Mouse (Mus musculus): ENCODE measurements at regions not wholly inside any gene's neighbourhood (a gene's known extent, or its start where the extent isn't known, plus 50 kb on each side); places are given as distances from the start of the nearest gene placed in this dataset.
"Not testable (repeated sequence)": the region's sequence is repeated elsewhere in the genome, so short reads cannot be mapped to it uniquely, and the experiment has no call there.

- no peak for ATAC-seq (ENCODE audit: low FRiP score)
- H3K27ac ChIP-seq = no peak overlapping the region
- H3K36me3 ChIP-seq (replicated peaks) = no peaks in the 10 kb centered on the region
- no peaks in the 10 kb centered on the region for H3K27me3 ChIP-seq
- no peaks in the 10 kb centered on the region for H3K4me1 ChIP-seq
- H3K4me3 ChIP-seq (replicated peaks) = no peak overlapping the region
- H3K9me3 ChIP-seq = no peaks in the 10 kb centered on the region
- H3K4me2 ChIP-seq = no peak overlapping the region
- no peak overlapping the region for H3K9ac ChIP-seq
Observed at GRCm38 (mm10) chr7:39596403-39596802, 78.8 kb downstream of the Zfp619 start.

- no peaks in the 10 kb centered on the region for H3K4me1 ChIP-seq
- H3K9ac ChIP-seq = no peak overlapping the region
- H3K4me3 ChIP-seq (replicated peaks) = no peak overlapping the region
- H3K27me3 ChIP-seq = no peaks in the 10 kb centered on the region
- no peak for ATAC-seq (ENCODE audit: low FRiP score)
- H3K36me3 ChIP-seq (replicated peaks) = no peaks in the 10 kb centered on the region
- H3K9me3 ChIP-seq = no peaks in the 10 kb centered on the region
- H3K4me2 ChIP-seq = no peak overlapping the region
- 86% methylated on average over 4 of the region's 4 CpGs for WGBS
- H3K27ac ChIP-seq = no peak overlapping the region
Observed at GRCm38 (mm10) chr7:39613767-39614166, 96.2 kb downstream of the Zfp619 start.

GRCm38 (mm10) chr7:39615092-39615491, 97.5 kb downstream of the Zfp619 start:
- no peaks in the 10 kb centered on the region for H3K4me1 ChIP-seq
- ATAC-seq (ENCODE audit: low FRiP score) = no peak
- H3K27ac ChIP-seq = no peak overlapping the region
- H3K4me3 ChIP-seq (replicated peaks) = no peak overlapping the region
- no peaks in the 10 kb centered on the region for H3K36me3 ChIP-seq (replicated peaks)
- no peak overlapping the region for H3K9ac ChIP-seq
- WGBS = 87% methylated on average over 2 of the region's 2 CpGs
- H3K4me2 ChIP-seq = no peak overlapping the region
- no peaks in the 10 kb centered on the region for H3K9me3 ChIP-seq
- no peaks in the 10 kb centered on the region for H3K27me3 ChIP-seq

- no peak overlapping the region for H3K4me2 ChIP-seq
- no peak for ATAC-seq (ENCODE audit: low FRiP score)
- H3K4me3 ChIP-seq (replicated peaks) = no peak overlapping the region
- no peaks in the 10 kb centered on the region for H3K27me3 ChIP-seq
- H3K27ac ChIP-seq = no peak overlapping the region
- H3K9ac ChIP-seq = no peak overlapping the region
- no peaks in the 10 kb centered on the region for H3K4me1 ChIP-seq
- H3K36me3 ChIP-seq (replicated peaks) = no peaks in the 10 kb centered on the region
- no peaks in the 10 kb centered on the region for H3K9me3 ChIP-seq
- WGBS = 80% methylated on average over 2 of the region's 2 CpGs
Observed at GRCm38 (mm10) chr7:39621796-39622195, 104.2 kb downstream of the Zfp619 start.

GRCm38 (mm10) chr7:39632836-39633235, 115.3 kb downstream of the Zfp619 start:
- no peaks in the 10 kb centered on the region for H3K36me3 ChIP-seq (replicated peaks)
- H3K4me1 ChIP-seq = peaks cover 8% of the 10 kb centered on the region
- no peak overlapping the region for H3K4me2 ChIP-seq
- no peak for ATAC-seq (ENCODE audit: low FRiP score)
- no peak overlapping the region for H3K27ac ChIP-seq
- H3K4me3 ChIP-seq (replicated peaks) = no peak overlapping the region
- H3K9me3 ChIP-seq = no peaks in the 10 kb centered on the region
- H3K27me3 ChIP-seq = no peaks in the 10 kb centered on the region
- H3K9ac ChIP-seq = no peak overlapping the region
- 26% methylated on average over 3 of the region's 3 CpGs for WGBS

GRCm38 (mm10) chr7:39642333-39642732, 124.8 kb downstream of the Zfp619 start:
- no peaks in the 10 kb centered on the region for H3K36me3 ChIP-seq (replicated peaks)
- no peak overlapping the region for H3K27ac ChIP-seq
- ATAC-seq (ENCODE audit: low FRiP score) = no peak
- no peaks in the 10 kb centered on the region for H3K27me3 ChIP-seq
- no peak overlapping the region for H3K4me3 ChIP-seq (replicated peaks)
- H3K9me3 ChIP-seq = no peaks in the 10 kb centered on the region
- no peak overlapping the region for H3K4me2 ChIP-seq
- WGBS = 87% methylated on average over 4 of the region's 4 CpGs
- H3K4me1 ChIP-seq = no peaks in the 10 kb centered on the region
- no peak overlapping the region for H3K9ac ChIP-seq

GRCm38 (mm10) chr7:39643323-39643722, 125.8 kb downstream of the Zfp619 start:
- Histone ChIP-seq H3K9ac (no peak overlapping the region), H3K27ac (no peak overlapping the region), H3K9me3 (no peaks in the 10 kb centered on the region), H3K4me3 (replicated peaks) (no peak overlapping the region), H3K27me3 (no peaks in the 10 kb centered on the region), H3K4me1 (no peaks in the 10 kb centered on the region), H3K4me2 (no peak overlapping the region), H3K36me3 (replicated peaks) (no peaks in the 10 kb centered on the region)
- no peak for ATAC-seq (ENCODE audit: low FRiP score)
- 64% methylated on average over 1 of the region's 1 CpGs for WGBS

GRCm38 (mm10) chr7:39650483-39651102, 133.0 kb downstream of the Zfp619 start:
- Histone ChIP-seq H3K9me3 (no peaks in the 10 kb centered on the region), H3K4me3 (replicated peaks) (no peak overlapping the region), H3K27me3 (no peaks in the 10 kb centered on the region), H3K9ac (no peak overlapping the region), H3K36me3 (replicated peaks) (no peaks in the 10 kb centered on the region), H3K27ac (no peak overlapping the region), H3K4me1 (no peaks in the 10 kb centered on the region), H3K4me2 (no peak overlapping the region)
- WGBS = 76% methylated on average over 6 of the region's 6 CpGs
- ATAC-seq (ENCODE audit: low FRiP score) = no peak

GRCm38 (mm10) chr7:39654563-39655286, 137.2 kb downstream of the Zfp619 start:
- Histone ChIP-seq H3K4me2 (peak overlapping the region; percentile 37), H3K36me3 (replicated peaks) (no peaks in the 10 kb centered on the region), H3K27me3 (no peaks in the 10 kb centered on the region), H3K4me1 (peaks cover 7% of the 10 kb centered on the region), H3K27ac (no peak overlapping the region), H3K9me3 (no peaks in the 10 kb centered on the region), H3K4me3 (replicated peaks) (no peak overlapping the region), H3K9ac (no peak overlapping the region)
- ATAC-seq (ENCODE audit: low FRiP score) = peak; percentile 64
- WGBS = 4% methylated on average over 4 of the region's 4 CpGs

GRCm38 (mm10) chr7:39655287-39655652, 137.7 kb downstream of the Zfp619 start:
- peak overlapping the region; percentile 40 for H3K4me3 ChIP-seq (replicated peaks)
- H3K27me3 ChIP-seq; H3K4me1 ChIP-seq; H3K9me3 ChIP-seq; H3K36me3 ChIP-seq (replicated peaks): not testable (repeated sequence)
- ATAC-seq (ENCODE audit: low FRiP score) = peak; percentile 76
- WGBS = 24% methylated on average over 23 of the region's 23 CpGs
- H3K4me2 ChIP-seq = peak overlapping the region; percentile 54
- peak overlapping the region; percentile 75 for H3K27ac ChIP-seq
- peak overlapping the region; percentile 62 for H3K9ac ChIP-seq

- Histone ChIP-seq H3K27ac (peak overlapping the region; percentile 75), H3K4me2 (peak overlapping the region; percentile 54), H3K27me3 (no peaks in the 10 kb centered on the region), H3K9me3 (no peaks in the 10 kb centered on the region), H3K9ac (peak overlapping the region; percentile 62), H3K4me3 (replicated peaks) (peak overlapping the region; percentile 40), H3K36me3 (replicated peaks) (no peaks in the 10 kb centered on the region), H3K4me1 (peaks cover 7% of the 10 kb centered on the region)
- ATAC-seq (ENCODE audit: low FRiP score) = peak; percentile 72
- 23% methylated on average over 13 of the region's 13 CpGs for WGBS
Observed at GRCm38 (mm10) chr7:39655709-39656397, 138.3 kb downstream of the Zfp619 start.

- ATAC-seq (ENCODE audit: low FRiP score) = no peak
- WGBS = 45% methylated on average over 5 of the region's 5 CpGs
Observed at GRCm38 (mm10) chr7:39659597-39659996, 142.0 kb downstream of the Zfp619 start.

More at GRCm38 (mm10) chr7:39659597-39659996, 142.0 kb downstream of the Zfp619 start:
- H3K4me1 ChIP-seq = peaks cover 7% of the 10 kb centered on the region
- no peaks in the 10 kb centered on the region for H3K27me3 ChIP-seq
- no peak overlapping the region for H3K4me2 ChIP-seq
- H3K9ac ChIP-seq = no peak overlapping the region
- no peaks in the 10 kb centered on the region for H3K9me3 ChIP-seq
- H3K36me3 ChIP-seq (replicated peaks) = no peaks in the 10 kb centered on the region
- no peak overlapping the region for H3K27ac ChIP-seq
- H3K4me3 ChIP-seq (replicated peaks) = no peak overlapping the region
